Mouse (Mus musculus) heart, embryonic 15.5 days (tissue): ENCODE data around the gene Sgk1. TPM values are rescaled to one million over a fixed set of nuclear protein-coding genes. Genes with fewer than 3 reads are reported as not detected.
A peak's percentile ranks its signal among the peaks of the same experiment; 100 is the strongest.

Source experiments
- ATAC-seq: fragments of 200-750 bp; cut with Nextera tagmentation; replicated peaks from 2 replicates; pipeline ENCODE4 v1.8.0; 2017; ENCODE audit warnings: low read depth, moderate TSS enrichment; ENCODE audit not compliant: insufficient number of reproducible peaks, insufficient read depth, low FRiP score
- H3K27ac ChIP-seq: fragments of 300-500 bp; sonication (generic); 2 replicates; pipeline ENCODE4 v1.5.1; 2015; ENCODE audit warnings: mild to moderate bottlenecking, inconsistent platforms
- H3K27me3 ChIP-seq: fragments of 300-500 bp; sonication (generic); 2 replicates; pipeline ENCODE4 v1.6.1; 2015; ENCODE audit warnings: inconsistent platforms
- H3K36me3 ChIP-seq: fragments of 300-500 bp; sonication (generic); 2 replicates; pipeline ENCODE4 v1.6.1; 2015; ENCODE audit warnings: mild to moderate bottlenecking, inconsistent platforms
- H3K4me1 ChIP-seq: fragments of 300-500 bp; sonication (generic); replicated peaks from 2 replicates; pipeline ENCODE4 v1.6.1; 2015; ENCODE audit warnings: inconsistent platforms
- H3K4me2 ChIP-seq: fragments of 300-500 bp; sonication (generic); 2 replicates; pipeline ENCODE4 v1.6.1; 2015; ENCODE audit warnings: inconsistent platforms, mild to moderate bottlenecking, moderate library complexity
- H3K4me3 ChIP-seq: fragments of 300-500 bp; sonication (generic); 2 replicates; pipeline ENCODE4 v1.5.1; 2015; ENCODE audit warnings: mild to moderate bottlenecking, inconsistent platforms
- H3K9ac ChIP-seq: fragments of 300-500 bp; sonication (generic); 2 replicates; pipeline ENCODE4 v1.6.1; 2015; ENCODE audit warnings: mild to moderate bottlenecking, inconsistent platforms
- H3K9me3 ChIP-seq: fragments of 300-500 bp; sonication (generic); replicated peaks from 2 replicates; pipeline ENCODE4 v1.6.1; 2016; ENCODE audit warnings: inconsistent platforms
- WGBS: fragments of 180-500 bp; shearing (Covaris S2); methylation state at CpG from one replicate; pipeline ENCODE4 v1.1.7; 2015; ENCODE audit warnings: mixed read lengths; 5-methylcytosine and 5-hydroxymethylcytosine counted together
- polyA plus RNA-seq: library from polyadenylated mRNA; unstranded; fragments of >200 nt; fragmentation: Nextera tagmentation; extraction: Ambion mirVana; gene quantifications from 2 replicates; pipeline ENCODE4 v1.2.1, GENCODE M21; 2015

The Sgk1 gene
- polyA plus RNA-seq, 1 experiment from 2014 or later = 29.8 TPM

DNA sequence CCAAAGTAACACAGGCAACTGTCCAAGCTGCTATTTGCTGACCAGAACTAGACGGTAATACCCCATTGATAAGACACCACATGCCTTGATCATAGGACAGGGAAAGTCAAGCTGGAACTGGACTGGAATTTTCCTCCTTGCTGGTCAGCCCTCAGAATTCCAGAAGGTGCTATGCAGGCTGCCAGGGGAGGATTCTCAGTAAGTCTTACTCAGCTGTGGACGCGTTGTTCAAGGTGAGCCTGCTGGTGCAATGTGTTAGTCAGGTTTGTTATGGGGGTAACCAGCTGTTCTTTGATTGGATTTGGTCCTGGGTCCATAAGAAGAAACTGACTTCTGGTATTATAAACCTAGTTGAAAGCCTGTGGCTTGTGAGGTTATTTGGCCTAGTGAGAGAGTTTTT is 92.8 kb downstream of the Sgk1 start:
- Histone ChIP-seq H3K36me3 (no peaks in the 10 kb centered on the region), H3K4me3 (no peak overlapping the region), H3K4me2 (no peak overlapping the region), H3K9me3 (no peaks in the 10 kb centered on the region), H3K9ac (no peak overlapping the region), H3K27me3 (no peaks in the 10 kb centered on the region), H3K4me1 (peaks cover 6% of the 10 kb centered on the region; the same call in 1 of the 2 replicates), H3K27ac (no peak overlapping the region)
- WGBS = 46% methylated on average over 3 of the region's 3 CpGs
- no peak for ATAC-seq

DNA sequence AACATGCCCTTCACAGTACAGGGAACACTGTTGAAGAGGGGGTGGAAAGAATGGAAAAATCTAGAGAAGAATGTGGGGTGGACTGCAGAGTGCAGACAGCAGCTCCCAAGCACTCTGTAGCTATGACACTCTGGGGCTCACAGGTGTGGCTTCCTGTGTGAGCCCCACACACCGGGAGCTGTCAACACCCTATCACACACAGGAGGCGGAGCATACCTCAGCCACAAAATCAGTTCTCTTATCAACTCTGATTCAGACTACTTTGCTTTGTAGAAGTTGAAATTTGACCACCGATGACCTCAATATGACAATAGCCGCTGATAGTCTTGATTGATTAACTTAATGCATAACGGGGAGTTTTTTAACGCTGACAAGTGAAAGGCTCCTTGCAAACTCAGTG is 93.4 kb downstream of the Sgk1 start:
- Histone ChIP-seq H3K36me3 (no peaks in the 10 kb centered on the region), H3K4me3 (no peak overlapping the region), H3K27ac (no peak overlapping the region), H3K4me2 (no peak overlapping the region), H3K4me1 (peaks cover 6% of the 10 kb centered on the region; the same call in 1 of the 2 replicates), H3K9me3 (no peaks in the 10 kb centered on the region), H3K27me3 (no peaks in the 10 kb centered on the region), H3K9ac (no peak overlapping the region)
- 38% methylated on average over 6 of the region's 6 CpGs for WGBS
- no peak for ATAC-seq

DNA sequence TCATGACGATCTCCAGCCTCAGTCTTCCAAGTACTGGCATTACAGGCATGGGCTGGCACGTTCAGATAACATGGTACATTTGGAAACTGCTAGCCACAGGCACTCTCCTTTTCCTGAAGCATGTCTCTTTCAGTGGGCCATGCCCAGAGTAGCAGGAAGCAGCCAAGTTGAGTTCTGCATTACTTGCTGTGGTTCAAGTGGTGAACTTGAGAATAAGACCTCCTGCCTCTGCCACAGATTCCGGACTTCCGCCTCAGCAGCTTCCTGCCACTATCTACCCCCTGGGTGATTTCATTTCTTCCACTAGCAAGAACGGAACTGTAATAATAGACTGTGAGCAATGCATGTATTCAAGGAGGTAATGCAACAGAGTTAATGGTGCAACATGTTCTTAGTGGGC is 94.3 kb downstream of the Sgk1 start:
- ATAC-seq = no peak
- 68% methylated on average over 5 of the region's 5 CpGs for WGBS
- peaks cover 6% of the 10 kb centered on the region; the same call in 1 of the 2 replicates for H3K4me1 ChIP-seq
- no peak overlapping the region for H3K4me3 ChIP-seq
- no peaks in the 10 kb centered on the region for H3K27me3 ChIP-seq
- H3K9me3 ChIP-seq = no peaks in the 10 kb centered on the region
- no peaks in the 10 kb centered on the region for H3K36me3 ChIP-seq
- H3K4me2 ChIP-seq = no peak overlapping the region
- no peak overlapping the region for H3K27ac ChIP-seq
- H3K9ac ChIP-seq = no peak overlapping the region

DNA sequence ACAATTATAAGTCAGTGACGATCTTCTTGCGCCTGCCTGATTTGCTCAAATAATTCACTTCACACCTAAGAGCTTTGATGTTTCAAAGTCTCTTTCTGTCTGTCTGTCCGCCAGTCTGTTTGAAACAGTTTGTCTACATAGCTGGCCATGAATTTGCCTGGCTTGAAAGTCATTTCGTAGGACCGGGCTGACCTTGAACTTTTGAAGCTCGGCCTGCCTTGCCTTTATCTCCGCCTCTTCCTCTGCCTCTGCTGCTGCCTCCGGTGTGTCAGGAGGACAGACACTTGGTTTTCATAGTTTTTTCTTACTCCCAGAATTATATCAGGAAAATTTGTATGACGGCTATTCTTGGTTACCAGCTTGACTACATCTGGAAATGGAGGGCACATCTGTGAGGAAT is 96.4 kb downstream of the Sgk1 start:
- H3K9ac ChIP-seq = no peak overlapping the region
- no peak overlapping the region for H3K4me3 ChIP-seq
- H3K4me2 ChIP-seq = no peak overlapping the region
- peaks cover 6% of the 10 kb centered on the region; the same call in 1 of the 2 replicates for H3K4me1 ChIP-seq
- H3K27me3 ChIP-seq = no peaks in the 10 kb centered on the region
- no peaks in the 10 kb centered on the region for H3K9me3 ChIP-seq
- no peaks in the 10 kb centered on the region for H3K36me3 ChIP-seq
- no peak overlapping the region for H3K27ac ChIP-seq
- no peak for ATAC-seq
- 75% methylated on average over 9 of the region's 9 CpGs for WGBS

DNA sequence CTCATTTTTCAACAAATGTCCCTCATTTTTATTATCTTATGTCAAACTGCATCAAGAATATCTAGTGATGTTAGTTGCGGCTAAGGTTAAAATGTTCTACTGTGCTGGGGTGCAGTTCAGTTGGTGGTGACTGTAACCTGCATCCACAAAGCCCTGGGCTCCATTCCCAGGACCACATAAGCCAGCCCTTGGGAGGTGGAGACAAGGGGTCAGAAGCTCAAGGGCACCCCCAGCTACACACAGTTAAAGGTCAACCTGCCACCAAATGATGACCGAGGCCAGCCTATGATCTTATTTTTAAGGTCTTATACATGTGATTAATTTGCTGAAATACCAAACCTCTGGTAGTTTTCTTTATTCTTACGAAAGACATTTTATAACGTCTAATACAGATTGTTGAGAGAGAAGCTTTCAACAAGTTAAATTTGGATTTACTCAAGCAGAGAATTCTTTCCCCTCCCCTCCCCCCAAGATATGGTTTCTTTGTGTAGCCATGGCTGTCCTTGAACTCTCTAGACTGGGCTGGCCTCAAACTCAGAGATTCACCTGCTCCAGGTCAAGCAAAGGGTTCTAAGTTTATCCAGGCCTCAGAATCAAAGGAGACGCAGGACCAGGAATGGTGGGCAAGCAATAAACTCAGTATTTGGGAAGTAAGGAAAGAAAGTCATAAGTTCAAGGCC is 97.4 kb downstream of the Sgk1 start:
- WGBS = 81% methylated on average over 5 of the region's 5 CpGs
- Histone ChIP-seq H3K9ac (no peak overlapping the region), H3K36me3 (no peaks in the 10 kb centered on the region), H3K4me3 (no peak overlapping the region), H3K27ac (no peak overlapping the region), H3K4me1 (peaks cover 6% of the 10 kb centered on the region; the same call in 1 of the 2 replicates), H3K9me3 (no peaks in the 10 kb centered on the region), H3K4me2 (no peak overlapping the region), H3K27me3 (no peaks in the 10 kb centered on the region)
- no peak for ATAC-seq

DNA sequence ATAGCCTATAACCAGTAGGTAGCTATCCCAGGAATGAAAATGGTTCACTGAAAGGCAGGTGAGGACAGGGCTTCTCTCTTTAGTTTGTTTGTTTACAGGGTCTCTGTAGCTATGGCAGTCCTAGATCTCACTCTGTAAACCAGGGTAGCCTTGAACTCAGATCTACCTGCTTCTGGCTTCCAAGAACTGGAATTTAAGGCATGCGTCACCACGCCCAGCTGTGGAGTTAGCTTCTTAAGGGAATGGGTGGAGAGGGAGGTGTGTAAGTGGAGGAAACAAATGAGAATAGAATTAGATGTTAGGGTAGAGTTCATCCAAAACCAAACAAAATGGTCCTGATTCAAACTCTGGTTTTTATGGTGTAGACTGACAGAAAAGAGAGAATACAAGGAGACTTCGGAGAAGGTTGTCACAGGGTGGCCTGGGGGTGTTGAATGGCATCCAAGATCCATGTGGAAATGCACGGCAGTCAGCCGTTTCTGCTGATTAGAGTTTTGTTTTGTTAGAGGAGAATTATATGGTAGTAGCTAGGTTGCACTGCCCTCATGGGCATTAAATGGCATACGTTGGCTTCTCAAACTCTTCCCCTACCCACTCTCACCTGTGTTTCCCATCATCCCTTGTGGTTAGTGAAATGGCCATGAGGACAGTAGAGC is 98.9 kb downstream of the Sgk1 start:
- H3K4me2 ChIP-seq = no peak overlapping the region
- WGBS = 60% methylated on average over 6 of the region's 6 CpGs

DNA sequence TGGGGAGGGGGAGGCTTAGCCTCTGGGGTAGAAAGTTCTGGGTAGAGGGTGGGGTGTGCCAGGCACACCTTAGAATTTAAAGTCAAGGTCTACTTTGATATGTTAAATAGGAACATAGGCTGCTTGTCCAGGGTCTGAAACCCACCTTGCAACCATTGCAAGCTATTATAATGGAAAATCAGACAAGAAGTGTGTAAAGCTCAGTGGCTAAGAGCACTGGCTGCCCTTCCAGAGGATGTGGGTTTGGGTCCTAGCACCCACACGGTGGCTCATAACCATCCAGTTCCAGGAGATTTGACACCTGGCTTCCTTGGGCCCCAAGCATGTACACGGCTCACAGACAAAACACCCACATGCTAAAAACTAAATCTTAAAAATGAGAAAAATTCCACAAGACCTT is 100.3 kb downstream of the Sgk1 start:
- H3K4me3 ChIP-seq = no peak overlapping the region
- H3K27me3 ChIP-seq = no peaks in the 10 kb centered on the region
- H3K4me1 ChIP-seq = no peaks in the 10 kb centered on the region
- no peak overlapping the region for H3K27ac ChIP-seq
- H3K36me3 ChIP-seq = no peaks in the 10 kb centered on the region
- no peaks in the 10 kb centered on the region for H3K9me3 ChIP-seq
- WGBS = 89% methylated on average over 2 of the region's 2 CpGs
- H3K9ac ChIP-seq = no peak overlapping the region
- H3K4me2 ChIP-seq = no peak overlapping the region
- ATAC-seq = no peak

More for the DNA sequence above, 98.9 kb downstream of the Sgk1 start:
- H3K4me1 ChIP-seq = no peaks in the 10 kb centered on the region
- H3K36me3 ChIP-seq = no peaks in the 10 kb centered on the region
- H3K9me3 ChIP-seq = no peaks in the 10 kb centered on the region
- H3K4me3 ChIP-seq = no peak overlapping the region
- H3K9ac ChIP-seq = no peak overlapping the region
- no peak for ATAC-seq
- H3K27ac ChIP-seq = no peak overlapping the region
- H3K27me3 ChIP-seq = no peaks in the 10 kb centered on the region

DNA sequence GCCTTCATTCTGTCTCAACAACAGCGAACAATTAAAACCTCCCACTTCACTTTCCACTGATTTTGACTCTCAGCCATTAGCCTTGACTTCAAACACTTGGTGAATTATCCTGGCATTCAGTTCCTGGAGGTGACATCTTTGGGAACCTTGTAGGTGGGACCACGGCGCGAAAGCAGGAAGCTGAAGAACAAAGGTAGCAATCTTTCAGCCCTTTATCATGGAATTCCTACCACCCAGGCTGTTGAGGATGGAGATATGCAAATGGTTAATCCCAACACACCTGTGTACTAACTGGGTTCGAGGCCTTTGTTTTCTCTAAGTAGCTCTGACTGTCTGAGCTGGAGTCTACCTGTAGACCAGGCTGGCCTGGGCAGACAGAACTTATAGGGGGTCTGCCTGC is 106.5 kb downstream of the Sgk1 start:
- no peak overlapping the region for H3K9ac ChIP-seq
- H3K36me3 ChIP-seq = no peaks in the 10 kb centered on the region
- peaks cover 9% of the 10 kb centered on the region for H3K4me1 ChIP-seq
- H3K4me3 ChIP-seq = no peak overlapping the region
- 74% methylated on average over 5 of the region's 5 CpGs for whole genome bisulfite sequencing
- 0 out of 2 replicates have a peak, but pooled peaks cover 5% of the 10 kb centered on the region for H3K27me3 ChIP-seq
- ATAC-seq = no peak
- H3K27ac ChIP-seq = no peak overlapping the region
- no peaks in the 10 kb centered on the region for H3K9me3 ChIP-seq
- no peak overlapping the region for H3K4me2 ChIP-seq

DNA sequence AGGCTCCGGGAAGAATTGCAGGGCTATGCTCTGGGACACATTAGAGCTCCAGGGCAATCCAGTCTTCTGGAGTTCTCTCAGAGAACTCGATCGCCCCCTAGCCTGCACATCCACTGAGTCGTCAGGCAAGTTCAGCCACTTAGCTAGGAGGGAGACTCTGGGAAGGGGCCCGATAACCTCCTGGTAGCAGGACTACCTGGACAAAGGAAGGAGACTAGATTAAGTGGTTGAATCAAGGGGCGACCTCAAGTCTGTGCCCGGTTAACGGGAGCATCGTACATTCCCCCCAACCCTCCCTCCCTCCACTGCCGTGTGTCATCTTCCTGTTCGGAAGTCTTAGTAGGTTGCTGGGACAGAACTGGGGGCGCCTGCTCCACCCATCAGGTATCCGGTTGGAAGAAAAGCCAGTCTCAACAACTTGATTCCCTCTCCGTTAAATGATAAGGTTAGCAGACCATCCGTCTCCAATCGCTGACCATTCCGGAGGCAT is 109.4 kb downstream of the Sgk1 start:
- WGBS = 17% methylated on average over 17 of the region's 17 CpGs

DNA sequence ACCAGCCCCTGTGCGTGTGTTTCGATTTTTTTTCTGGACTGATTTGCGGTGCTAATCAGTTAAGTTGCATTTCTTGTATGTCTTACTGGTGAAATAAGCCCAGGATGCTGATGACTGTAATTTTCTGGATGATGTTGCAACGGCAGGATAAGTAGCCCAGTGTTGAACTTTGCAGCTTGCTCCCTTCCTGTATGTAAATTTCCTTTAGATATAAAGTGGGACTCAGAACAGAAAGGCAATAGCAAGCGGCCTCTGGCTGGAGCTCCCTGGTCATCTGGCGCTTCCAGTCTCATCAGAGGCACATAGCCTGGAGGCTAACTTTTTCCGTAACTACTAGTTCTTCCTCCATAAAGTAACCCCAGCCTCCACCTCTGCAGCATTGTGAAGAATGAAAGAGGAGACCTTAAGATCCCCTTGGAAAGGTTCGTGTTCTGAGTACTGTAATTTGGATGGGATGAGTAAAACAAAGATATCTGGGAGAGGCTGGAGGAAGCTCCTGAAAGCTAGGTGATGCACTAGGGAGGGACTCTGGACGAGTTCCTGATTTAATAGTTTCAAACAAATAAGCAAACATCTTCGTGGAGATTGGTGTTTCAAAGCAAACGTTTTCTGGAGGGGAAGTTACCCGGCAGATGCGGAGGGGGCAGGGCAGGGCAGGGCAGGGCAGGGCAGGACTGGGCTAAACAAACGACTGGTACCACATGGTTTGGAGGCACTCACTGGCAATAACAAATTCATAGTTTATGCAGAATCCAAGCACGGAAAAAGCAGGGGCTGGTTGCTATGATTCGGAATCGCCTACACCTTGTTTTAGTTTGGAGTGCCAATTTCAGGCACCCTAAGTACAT is 110.2 kb downstream of the Sgk1 start:
- 22% methylated on average over 17 of the region's 17 CpGs for WGBS
- Histone ChIP-seq H3K9ac (peak overlapping the region; percentile 53; the same call in 1 of the 2 replicates), H3K27ac (peak overlapping the region; percentile 96), H3K4me3 (peak overlapping the region; percentile 72), H3K4me1 (peaks cover 9% of the 10 kb centered on the region), H3K4me2 (peak overlapping the region; percentile 93), H3K36me3 (no peaks in the 10 kb centered on the region), H3K27me3 (0 out of 2 replicates have a peak, but pooled peaks cover 5% of the 10 kb centered on the region), H3K9me3 (no peaks in the 10 kb centered on the region)
- no peak for ATAC-seq

More for the DNA sequence above, 109.4 kb downstream of the Sgk1 start:
- no peak overlapping the region for H3K9ac ChIP-seq
- H3K27me3 ChIP-seq = 0 out of 2 replicates have a peak, but pooled peaks cover 5% of the 10 kb centered on the region
- H3K4me1 ChIP-seq = peaks cover 9% of the 10 kb centered on the region
- peak overlapping the region; percentile 96 for H3K27ac ChIP-seq
- ATAC-seq = no peak
- H3K9me3 ChIP-seq = no peaks in the 10 kb centered on the region
- H3K4me2 ChIP-seq = peak overlapping the region; percentile 93
- peak overlapping the region; percentile 72 for H3K4me3 ChIP-seq
- H3K36me3 ChIP-seq = no peaks in the 10 kb centered on the region
